Mouse (Mus musculus): ENCODE measurements around the gene Gnat1. TPM values are rescaled to one million over a fixed set of nuclear protein-coding genes. Genes with fewer than 3 reads are reported as not detected.
A peak's percentile ranks its signal among the peaks of the same experiment; 100 is the strongest.
"Not testable (repeated sequence)": the region's sequence is repeated elsewhere in the genome, so short reads cannot be mapped to it uniquely, and the experiment has no call there.

Gene Gnat1
- polyA plus RNA-seq, 1 experiment from 2014 or later: 4.7 TPM

DNA sequence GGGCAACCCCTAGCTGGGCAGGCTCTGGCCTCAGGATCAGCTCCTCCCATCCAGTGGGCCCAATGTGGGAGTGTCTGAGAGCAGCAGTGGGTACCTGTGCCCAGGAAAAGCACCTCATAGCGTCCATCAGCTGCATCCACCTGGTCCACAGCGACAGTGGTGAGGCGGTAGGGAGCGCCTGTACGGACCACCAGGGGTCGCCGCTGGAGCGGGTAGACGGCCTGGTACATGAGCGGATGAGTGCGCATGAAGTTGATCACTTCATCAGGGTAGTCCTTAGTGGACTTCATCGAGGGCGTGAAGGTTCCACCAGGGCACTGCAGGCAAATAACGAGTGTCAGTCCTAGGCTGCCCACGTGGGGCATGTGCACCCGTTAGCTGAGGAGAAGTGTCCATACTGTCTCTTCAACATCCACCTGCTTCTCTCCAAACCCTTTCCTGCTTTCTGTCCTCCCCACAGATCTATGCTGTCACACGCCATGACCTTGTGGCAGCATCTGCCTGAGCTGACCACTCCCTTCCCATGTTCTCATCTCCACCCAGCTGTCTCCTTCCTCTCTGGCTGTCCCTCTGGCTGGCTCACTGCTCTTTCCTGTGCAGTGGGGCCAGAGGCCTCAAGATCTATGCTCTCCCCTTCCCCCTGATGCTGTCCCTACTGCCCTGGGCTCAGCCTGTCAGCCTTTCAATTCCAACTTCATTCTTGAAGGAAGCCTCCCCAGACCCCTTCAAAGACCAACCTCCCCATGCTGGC, 5.9 kb upstream of the Gnat1 start:
- peak; percentile 69 for ATAC-seq (ENCODE audit: low FRiP score, low TSS enrichment)
- Histone ChIP-seq H3K4me1 (ENCODE audit: control insufficient read depth, insufficient read depth, low read length) (no peaks in the 10 kb centered on the region), H3K27ac (ENCODE audit: low read depth, low read length) (no peak overlapping the region), H3K9me3 (ENCODE audit: control insufficient read depth, low read length) (no peaks in the 10 kb centered on the region), H3K4me3 (ENCODE audit: low read length) (no peak overlapping the region), H3K36me3 (ENCODE audit: control insufficient read depth, insufficient read depth, low read length) (peaks cover 71% of the 10 kb centered on the region), H3K4me2 (replicated peaks; ENCODE audit: low read depth, low read length) (no peak overlapping the region), H3K27me3 (ENCODE audit: control insufficient read depth, insufficient read depth, low read length) (no peaks in the 10 kb centered on the region), H3K9ac (ENCODE audit: low read depth, low read length) (no peak overlapping the region)
- WGBS: 38% methylated on average over 17 of the region's 17 CpGs

- Histone ChIP-seq H3K4me1 (ENCODE audit: control insufficient read depth, insufficient read depth, low read length) (no peaks in the 10 kb centered on the region), H3K9me3 (ENCODE audit: control insufficient read depth, low read length) (no peaks in the 10 kb centered on the region), H3K36me3 (ENCODE audit: control insufficient read depth, insufficient read depth, low read length) (peaks cover 47% of the 10 kb centered on the region), H3K27ac (ENCODE audit: low read depth, low read length) (no peak overlapping the region), H3K4me2 (replicated peaks; ENCODE audit: low read depth, low read length) (no peak overlapping the region), H3K4me3 (ENCODE audit: low read length) (no peak overlapping the region), H3K27me3 (ENCODE audit: control insufficient read depth, insufficient read depth, low read length) (peaks cover 3% of the 10 kb centered on the region), H3K9ac (ENCODE audit: low read depth, low read length) (no peak overlapping the region)
- no peak for ATAC-seq (ENCODE audit: low FRiP score, low TSS enrichment)
- 84% methylated on average over 20 of the region's 20 CpGs for WGBS
Measured at GRCm38 (mm10) chr9:107682405-107682804, 2.9 kb upstream of the Gnat1 start.

DNA sequence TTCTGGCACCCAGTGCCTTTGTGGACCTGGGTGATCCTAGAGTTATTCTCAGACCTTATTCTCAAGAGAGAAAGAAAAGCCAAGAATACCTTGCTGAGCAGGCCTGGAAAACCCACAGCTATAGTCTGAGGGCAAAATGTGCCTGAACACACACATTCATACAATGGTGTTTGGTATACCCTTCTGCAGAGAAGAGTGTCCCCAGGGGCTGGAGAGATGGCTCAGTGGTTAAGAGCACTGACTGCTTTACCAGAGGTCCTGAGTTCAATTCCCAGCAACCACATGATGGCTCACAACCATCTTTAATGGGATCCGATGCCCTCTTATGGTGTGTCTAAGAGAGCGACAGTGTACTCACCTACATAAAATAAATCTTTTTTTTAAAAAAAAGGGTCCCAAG, 651 bp downstream of the Gnat1 start:
- Histone ChIP-seq H3K4me2 (replicated peaks; ENCODE audit: low read depth, low read length) (no peak overlapping the region), H3K4me3 (ENCODE audit: low read length) (no peak overlapping the region), H3K36me3 (ENCODE audit: control insufficient read depth, insufficient read depth, low read length) (peaks cover 18% of the 10 kb centered on the region), H3K27me3 (ENCODE audit: control insufficient read depth, insufficient read depth, low read length) (peaks cover 24% of the 10 kb centered on the region), H3K9ac (ENCODE audit: low read depth, low read length) (no peak overlapping the region), H3K9me3 (ENCODE audit: control insufficient read depth, low read length) (no peaks in the 10 kb centered on the region), H3K4me1 (ENCODE audit: control insufficient read depth, insufficient read depth, low read length) (peaks cover 11% of the 10 kb centered on the region; the same call in 1 of the 2 replicates), H3K27ac (ENCODE audit: low read depth, low read length) (no peak overlapping the region)
- no peak for ATAC-seq (ENCODE audit: low FRiP score, low TSS enrichment)
- 91% methylated on average over 2 of the region's 2 CpGs for WGBS

- H3K9me3 ChIP-seq (ENCODE audit: control insufficient read depth, low read length); H3K4me2 ChIP-seq (replicated peaks; ENCODE audit: low read depth, low read length); H3K9ac ChIP-seq (ENCODE audit: low read depth, low read length); H3K4me3 ChIP-seq (ENCODE audit: low read length); H3K27ac ChIP-seq (ENCODE audit: low read depth, low read length); ATAC-seq (ENCODE audit: low FRiP score, low TSS enrichment): not testable (repeated sequence)
- Histone ChIP-seq H3K27me3 (ENCODE audit: control insufficient read depth, insufficient read depth, low read length) (peaks cover 24% of the 10 kb centered on the region), H3K36me3 (ENCODE audit: control insufficient read depth, insufficient read depth, low read length) (peaks cover 12% of the 10 kb centered on the region), H3K4me1 (ENCODE audit: control insufficient read depth, insufficient read depth, low read length) (peaks cover 11% of the 10 kb centered on the region; the same call in 1 of the 2 replicates)
- WGBS: 35% methylated on average over 14 of the region's 14 CpGs
Measured at GRCm38 (mm10) chr9:107677819-107678526, 1.5 kb downstream of the Gnat1 start.

DNA sequence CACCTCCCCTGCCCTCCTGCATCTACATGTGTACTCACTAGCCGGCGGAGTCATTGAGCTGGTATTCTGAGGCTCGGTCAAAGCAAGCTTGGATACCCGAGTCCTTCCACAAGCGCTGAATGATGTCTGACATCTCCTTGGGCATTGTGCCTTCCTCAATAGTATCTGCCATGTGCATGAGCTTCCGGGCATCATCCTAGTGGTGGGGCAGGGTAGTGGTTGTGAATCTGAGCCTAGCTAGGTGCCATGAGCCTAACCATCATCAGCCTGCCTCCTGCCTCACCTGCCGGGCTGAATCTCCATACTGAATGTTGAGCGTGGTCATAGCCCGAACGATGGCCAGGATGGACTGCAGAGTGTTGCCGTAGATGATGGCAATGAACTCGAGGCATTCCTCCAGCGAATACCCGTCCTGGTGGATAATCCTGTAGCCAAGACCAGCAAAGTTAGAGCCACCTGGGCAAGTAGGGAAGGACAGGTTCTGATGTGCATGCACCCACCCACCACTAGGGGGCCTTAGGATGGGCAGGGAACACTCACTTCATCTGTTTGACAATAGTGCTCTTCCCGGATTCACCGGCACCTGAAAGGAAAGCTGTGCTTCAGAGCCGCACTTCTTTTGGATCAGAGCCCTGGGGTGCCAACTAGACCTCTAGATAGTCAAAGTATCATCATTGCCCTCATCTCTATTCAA, 2.3 kb downstream of the Gnat1 start:
- 20% methylated on average over 17 of the region's 17 CpGs for WGBS
- Histone ChIP-seq H3K27me3 (ENCODE audit: control insufficient read depth, insufficient read depth, low read length) (peaks cover 24% of the 10 kb centered on the region), H3K4me3 (ENCODE audit: low read length) (no peak overlapping the region), H3K4me2 (replicated peaks; ENCODE audit: low read depth, low read length) (no peak overlapping the region), H3K9ac (ENCODE audit: low read depth, low read length) (no peak overlapping the region), H3K27ac (ENCODE audit: low read depth, low read length) (no peak overlapping the region), H3K4me1 (ENCODE audit: control insufficient read depth, insufficient read depth, low read length) (peaks cover 11% of the 10 kb centered on the region; the same call in 1 of the 2 replicates), H3K36me3 (ENCODE audit: control insufficient read depth, insufficient read depth, low read length) (peaks cover 6% of the 10 kb centered on the region; the same call in 1 of the 2 replicates), H3K9me3 (ENCODE audit: control insufficient read depth, low read length) (no peaks in the 10 kb centered on the region)
- ATAC-seq (ENCODE audit: low FRiP score, low TSS enrichment): no peak

- Histone ChIP-seq H3K36me3 (ENCODE audit: control insufficient read depth, insufficient read depth, low read length) (no peaks in the 10 kb centered on the region), H3K9me3 (ENCODE audit: control insufficient read depth, low read length) (no peaks in the 10 kb centered on the region), H3K4me2 (replicated peaks; ENCODE audit: low read depth, low read length) (peak overlapping the region; percentile 54), H3K4me3 (ENCODE audit: low read length) (peak overlapping the region; percentile 26), H3K4me1 (ENCODE audit: control insufficient read depth, insufficient read depth, low read length) (peaks cover 11% of the 10 kb centered on the region; the same call in 1 of the 2 replicates), H3K27ac (ENCODE audit: low read depth, low read length) (no peak overlapping the region), H3K27me3 (ENCODE audit: control insufficient read depth, insufficient read depth, low read length) (peaks cover 24% of the 10 kb centered on the region), H3K9ac (ENCODE audit: low read depth, low read length) (peak overlapping the region; percentile 40; the same call in 1 of the 2 replicates)
- WGBS: 2% methylated on average over 24 of the region's 25 CpGs
- 0 out of 2 replicates have a peak, but pooled peaks have one; percentile 5 for ATAC-seq (ENCODE audit: low FRiP score, low TSS enrichment)
Measured at GRCm38 (mm10) chr9:107676302-107676701, 3.2 kb downstream of the Gnat1 start.

DNA sequence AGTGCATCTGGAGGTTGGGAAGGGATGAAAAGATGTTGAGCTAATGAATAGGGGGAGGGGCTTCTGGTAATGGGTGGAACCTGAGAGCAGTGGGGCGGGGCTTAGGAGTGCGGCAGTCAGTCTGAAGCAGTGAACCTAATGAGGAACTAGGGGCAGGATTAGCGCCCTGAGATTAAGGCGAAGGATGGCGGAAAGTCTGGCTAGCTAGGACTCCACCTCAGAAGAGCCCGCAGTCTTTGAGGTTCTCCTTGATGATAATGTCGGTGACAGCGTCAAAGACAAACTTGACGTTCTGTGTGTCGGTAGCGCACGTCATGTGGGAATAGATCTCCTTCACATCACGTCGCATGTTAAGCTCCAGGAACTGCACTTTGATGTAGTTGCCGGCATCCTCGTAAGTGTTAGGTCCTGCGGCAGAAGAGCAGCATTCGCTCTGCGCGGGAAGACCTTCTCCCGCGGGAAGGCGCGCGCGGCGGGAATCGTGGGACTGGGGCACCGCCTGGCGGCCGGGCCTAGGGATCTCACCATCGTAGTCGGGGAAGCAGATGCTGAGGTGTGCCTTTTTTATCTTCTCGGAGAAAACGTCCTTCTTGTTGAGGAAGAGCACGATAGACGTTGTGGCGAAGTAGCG, 3.7 kb downstream of the Gnat1 start:
- Histone ChIP-seq H3K9me3 (ENCODE audit: control insufficient read depth, low read length) (no peaks in the 10 kb centered on the region), H3K4me1 (ENCODE audit: control insufficient read depth, insufficient read depth, low read length) (peaks cover 11% of the 10 kb centered on the region; the same call in 1 of the 2 replicates), H3K27ac (ENCODE audit: low read depth, low read length) (no peak overlapping the region), H3K4me3 (ENCODE audit: low read length) (peak overlapping the region; percentile 26), H3K36me3 (ENCODE audit: control insufficient read depth, insufficient read depth, low read length) (no peaks in the 10 kb centered on the region), H3K27me3 (ENCODE audit: control insufficient read depth, insufficient read depth, low read length) (peaks cover 24% of the 10 kb centered on the region), H3K9ac (ENCODE audit: low read depth, low read length) (0 out of 2 replicates have a peak overlapping the region, but pooled peaks have one; percentile 40), H3K4me2 (replicated peaks; ENCODE audit: low read depth, low read length) (peak overlapping the region; percentile 54)
- WGBS: 1% methylated on average over 39 of the region's 39 CpGs
- peak; percentile 62 for ATAC-seq (ENCODE audit: low FRiP score, low TSS enrichment)

DNA sequence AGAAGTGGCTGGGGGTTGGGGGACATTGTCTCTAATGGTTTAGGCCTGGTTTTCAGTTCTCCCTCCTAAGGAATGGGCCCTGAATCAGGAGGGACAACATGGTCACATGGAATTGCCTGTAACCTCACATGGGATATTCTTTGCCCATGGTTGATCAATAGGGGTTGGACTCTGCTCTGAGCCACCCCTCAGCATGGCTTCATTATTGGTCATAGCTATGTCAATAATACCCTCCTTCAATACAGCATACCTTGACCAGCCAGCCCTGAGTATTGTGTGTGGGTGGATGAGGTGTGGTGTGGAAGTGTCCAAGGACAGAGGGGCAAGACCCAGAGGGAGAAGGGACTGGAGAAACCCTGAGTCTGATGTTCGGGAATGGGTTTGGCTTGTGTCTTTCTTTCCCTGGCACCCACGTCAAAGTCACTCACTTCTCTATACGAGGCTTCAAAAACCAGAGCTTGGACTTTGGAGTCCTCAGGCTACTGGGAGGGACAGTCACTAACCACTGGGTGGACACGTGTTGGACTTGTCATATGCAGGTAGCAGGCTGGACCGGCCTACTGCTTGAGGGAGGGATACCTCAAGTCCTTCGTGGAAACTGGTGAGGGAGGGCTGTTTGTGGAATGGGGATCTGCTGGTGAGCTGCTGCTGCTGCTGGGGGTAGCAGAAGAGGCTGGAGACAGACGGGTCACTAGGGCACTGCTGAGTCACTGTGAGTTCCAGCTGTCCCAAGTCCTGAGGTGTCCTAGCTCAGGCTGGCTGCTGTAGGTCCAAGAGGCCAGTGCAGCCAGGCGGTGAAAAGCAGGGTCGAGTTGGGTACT, 4.7 kb downstream of the Gnat1 start:
- Histone ChIP-seq H3K9me3 (ENCODE audit: control insufficient read depth, low read length) (no peaks in the 10 kb centered on the region), H3K27ac (ENCODE audit: low read depth, low read length) (no peak overlapping the region), H3K4me2 (replicated peaks; ENCODE audit: low read depth, low read length) (no peak overlapping the region), H3K4me3 (ENCODE audit: low read length) (no peak overlapping the region), H3K36me3 (ENCODE audit: control insufficient read depth, insufficient read depth, low read length) (no peaks in the 10 kb centered on the region), H3K9ac (ENCODE audit: low read depth, low read length) (no peak overlapping the region), H3K4me1 (ENCODE audit: control insufficient read depth, insufficient read depth, low read length) (peaks cover 18% of the 10 kb centered on the region; the same call in 1 of the 2 replicates), H3K27me3 (ENCODE audit: control insufficient read depth, insufficient read depth, low read length) (peaks cover 24% of the 10 kb centered on the region)
- 59% methylated on average over 9 of the region's 9 CpGs for WGBS
- ATAC-seq (ENCODE audit: low FRiP score, low TSS enrichment): peak; percentile 15; the same call in 1 of the 2 replicates
